Mouse (Mus musculus) ES-E14 (cell line): ENCODE results near the gene Plcd1.

Experiments
- CHD2 ChIP-seq: IDR thresholded peaks from 2 replicates; pipeline ENCODE4 v1.6.1; 2014; ENCODE audit warnings: mild to moderate bottlenecking, low read depth, low read length, inconsistent platforms
- HCFC1 ChIP-seq: IDR thresholded peaks from 2 replicates; pipeline ENCODE4 v1.6.1; 2012; ENCODE audit warnings: low read length, inconsistent platforms, borderline replicate concordance; ENCODE audit not compliant: insufficient read depth
- ZC3H11A ChIP-seq: IDR thresholded peaks from 2 replicates; pipeline ENCODE4 v1.6.1; 2012; ENCODE audit warnings: low read depth, mild to moderate bottlenecking, inconsistent platforms, low read length, borderline replicate concordance
- ZNF384 ChIP-seq: IDR thresholded peaks from 2 replicates; pipeline ENCODE4 v1.6.1; 2012; ENCODE audit warnings: low read depth, low read length, inconsistent platforms

- TF ChIP-seq ZNF384 (no peak), CHD2 (no peak), HCFC1 (no peak), ZC3H11A (no peak; the same call in 1 of the 2 replicates)
These were observed 8.9 kb upstream of the Plcd1 start, which contains the start of gene Dlec1 for GRCm38 (mm10) chr9:119101992-119102782.
